Mouse (Mus musculus): ENCODE results near the gene Morc2b. TPM values are rescaled to one million over a fixed set of nuclear protein-coding genes. Genes with fewer than 3 reads are reported as not detected.
A peak's percentile ranks its signal among the peaks of the same experiment; 100 is the strongest.
"Not testable (repeated sequence)": the region's sequence is repeated elsewhere in the genome, so short reads cannot be mapped to it uniquely, and the experiment has no call there.

The Morc2b gene
- polyA plus RNA-seq (2014; fragmentation: Nextera tagmentation; extraction: Ambion mirVana), result not detected in 2 replicates

GRCm38 (mm10) chr17:33139261-33139820, at the start of gene Morc2b:
Gene Morc2b (minus strand): TSS chr17:33139683.
- 78% methylated on average over 18 of the region's 18 CpGs for WGBS
- H3K4me1 ChIP-seq (replicated peaks; ENCODE audit: control insufficient read depth, insufficient read depth, low read length), result no peaks in the 10 kb centered on the region
- no peaks in the 10 kb centered on the region for H3K36me3 ChIP-seq (ENCODE audit: control insufficient read depth, insufficient read depth, low read length)
- H3K27ac ChIP-seq (ENCODE audit: low read depth, low read length), result no peak within 1 kb of the TSS
- no peak for ATAC-seq (replicated peaks; ENCODE audit: low FRiP score)
- no peak within 1 kb of the TSS for H3K9ac ChIP-seq (ENCODE audit: low read length)
- no peak within 1 kb of the TSS for H3K4me2 ChIP-seq (ENCODE audit: low read depth, low read length, severe bottlenecking)
- no peaks in the 10 kb centered on the region for H3K27me3 ChIP-seq (ENCODE audit: control insufficient read depth, insufficient read depth, low read length)
- no peak for DNase-seq (ENCODE audit: low spot score)
- H3K4me3 ChIP-seq (ENCODE audit: low read depth, low read length), result no peak within 1 kb of the TSS
- no peaks in the 10 kb centered on the region; the same call in 1 of the 2 replicates for H3K9me3 ChIP-seq (ENCODE audit: control insufficient read depth, low read length)

- not testable (repeated sequence) for H3K9me3 ChIP-seq (ENCODE audit: control insufficient read depth, low read length); DNase-seq (ENCODE audit: low spot score); H3K4me1 ChIP-seq (replicated peaks; ENCODE audit: control insufficient read depth, insufficient read depth, low read length); H3K4me3 ChIP-seq (ENCODE audit: low read depth, low read length); H3K4me2 ChIP-seq (ENCODE audit: low read depth, low read length, severe bottlenecking); H3K9ac ChIP-seq (ENCODE audit: low read length); ATAC-seq (replicated peaks; ENCODE audit: low FRiP score); H3K36me3 ChIP-seq (ENCODE audit: control insufficient read depth, insufficient read depth, low read length); H3K27ac ChIP-seq (ENCODE audit: low read depth, low read length); H3K27me3 ChIP-seq (ENCODE audit: control insufficient read depth, insufficient read depth, low read length)
- WGBS, result 80% methylated on average over 1 of the region's 1 CpGs
Observed at GRCm38 (mm10) chr17:33168147-33168546, 28.7 kb upstream of the Morc2b start, which contains the start of gene Olfr55. Gene Olfr55 (plus strand): TSS chr17:33168447.

GRCm38 (mm10) chr17:33126257-33126656, 13.2 kb downstream of the Morc2b start:
- H3K27ac ChIP-seq (ENCODE audit: low read depth, low read length), result no peak overlapping the region
- no peaks in the 10 kb centered on the region for H3K27me3 ChIP-seq (ENCODE audit: control insufficient read depth, insufficient read depth, low read length)
- no peaks in the 10 kb centered on the region for H3K9me3 ChIP-seq (ENCODE audit: control insufficient read depth, low read length)
- DNase-seq (ENCODE audit: low spot score), result no peak
- ATAC-seq (replicated peaks; ENCODE audit: low FRiP score), result no peak
- H3K4me1 ChIP-seq (replicated peaks; ENCODE audit: control insufficient read depth, insufficient read depth, low read length), result no peaks in the 10 kb centered on the region
- 59% methylated on average over 2 of the region's 2 CpGs for WGBS
- no peak overlapping the region for H3K4me3 ChIP-seq (ENCODE audit: low read depth, low read length)
- no peak overlapping the region for H3K4me2 ChIP-seq (ENCODE audit: low read depth, low read length, severe bottlenecking)
- no peaks in the 10 kb centered on the region for H3K36me3 ChIP-seq (ENCODE audit: control insufficient read depth, insufficient read depth, low read length)
- H3K9ac ChIP-seq (ENCODE audit: low read length), result no peak overlapping the region

GRCm38 (mm10) chr17:33124546-33124945, 14.9 kb downstream of the Morc2b start:
- H3K4me1 ChIP-seq (replicated peaks; ENCODE audit: control insufficient read depth, insufficient read depth, low read length), result no peaks in the 10 kb centered on the region
- H3K9ac ChIP-seq (ENCODE audit: low read length), result no peak overlapping the region
- ATAC-seq (replicated peaks; ENCODE audit: low FRiP score), result no peak
- H3K36me3 ChIP-seq (ENCODE audit: control insufficient read depth, insufficient read depth, low read length), result no peaks in the 10 kb centered on the region
- no peak for DNase-seq (ENCODE audit: low spot score)
- H3K27ac ChIP-seq (ENCODE audit: low read depth, low read length), result no peak overlapping the region
- no peaks in the 10 kb centered on the region for H3K9me3 ChIP-seq (ENCODE audit: control insufficient read depth, low read length)
- no peak overlapping the region for H3K4me3 ChIP-seq (ENCODE audit: low read depth, low read length)
- H3K27me3 ChIP-seq (ENCODE audit: control insufficient read depth, insufficient read depth, low read length), result no peaks in the 10 kb centered on the region
- H3K4me2 ChIP-seq (ENCODE audit: low read depth, low read length, severe bottlenecking), result no peak overlapping the region

GRCm38 (mm10) chr17:33097396-33097795, 42.1 kb downstream of the Morc2b start:
- Histone ChIP-seq H3K4me2 (ENCODE audit: low read depth, low read length, severe bottlenecking) (no peak overlapping the region), H3K9me3 (ENCODE audit: control insufficient read depth, low read length) (no peaks in the 10 kb centered on the region), H3K27ac (ENCODE audit: low read depth, low read length) (no peak overlapping the region), H3K27me3 (ENCODE audit: control insufficient read depth, insufficient read depth, low read length) (no peaks in the 10 kb centered on the region), H3K36me3 (ENCODE audit: control insufficient read depth, insufficient read depth, low read length) (no peaks in the 10 kb centered on the region; the same call in 1 of the 2 replicates), H3K4me1 (replicated peaks; ENCODE audit: control insufficient read depth, insufficient read depth, low read length) (no peaks in the 10 kb centered on the region), H3K4me3 (ENCODE audit: low read depth, low read length) (no peak overlapping the region), H3K9ac (ENCODE audit: low read length) (no peak overlapping the region)
- 88% methylated on average over 2 of the region's 2 CpGs for WGBS
- ATAC-seq (replicated peaks; ENCODE audit: low FRiP score) (no peak), DNase-seq (ENCODE audit: low spot score) (no peak)

- no peaks in the 10 kb centered on the region for H3K4me1 ChIP-seq (replicated peaks; ENCODE audit: control insufficient read depth, insufficient read depth, low read length)
- peak overlapping the region; percentile 73 for H3K9ac ChIP-seq (ENCODE audit: low read length)
- peak overlapping the region; percentile 47 for H3K4me3 ChIP-seq (ENCODE audit: low read depth, low read length)
- H3K27ac ChIP-seq (ENCODE audit: low read depth, low read length), result peak overlapping the region; percentile 46
- H3K9me3 ChIP-seq (ENCODE audit: control insufficient read depth, low read length), result no peaks in the 10 kb centered on the region
- DNase-seq (ENCODE audit: low spot score) (peak; percentile 76), ATAC-seq (replicated peaks; ENCODE audit: low FRiP score) (peak; percentile 63)
- H3K27me3 ChIP-seq (ENCODE audit: control insufficient read depth, insufficient read depth, low read length), result no peaks in the 10 kb centered on the region
- 4% methylated on average over 31 of the region's 31 CpGs for WGBS
- no peaks in the 10 kb centered on the region; the same call in 1 of the 2 replicates for H3K36me3 ChIP-seq (ENCODE audit: control insufficient read depth, insufficient read depth, low read length)
- H3K4me2 ChIP-seq (ENCODE audit: low read depth, low read length, severe bottlenecking), result peak overlapping the region; percentile 60
Observed at GRCm38 (mm10) chr17:33092391-33093193, 46.9 kb downstream of the Morc2b start.

- 97% methylated on average over 1 of the region's 1 CpGs for WGBS
- DNase-seq (ENCODE audit: low spot score), result no peak
- no peak overlapping the region for H3K4me2 ChIP-seq (ENCODE audit: low read depth, low read length, severe bottlenecking)
Observed at GRCm38 (mm10) chr17:33091630-33092029, 47.9 kb downstream of the Morc2b start.

GRCm38 (mm10) chr17:33089220-33089949, 50.1 kb downstream of the Morc2b start, which contains the start of gene Zfp563:
Gene Zfp563 (plus strand): TSS chr17:33089310.
- Histone ChIP-seq H3K9me3 (ENCODE audit: control insufficient read depth, low read length) (no peaks in the 10 kb centered on the region), H3K36me3 (ENCODE audit: control insufficient read depth, insufficient read depth, low read length) (no peaks in the 10 kb centered on the region), H3K4me3 (ENCODE audit: low read depth, low read length) (peak within 1 kb of the TSS; percentile 57), H3K4me2 (ENCODE audit: low read depth, low read length, severe bottlenecking) (peak within 1 kb of the TSS; percentile 47), H3K9ac (ENCODE audit: low read length) (peak within 1 kb of the TSS; percentile 80), H3K27me3 (ENCODE audit: control insufficient read depth, insufficient read depth, low read length) (no peaks in the 10 kb centered on the region), H3K4me1 (replicated peaks; ENCODE audit: control insufficient read depth, insufficient read depth, low read length) (no peaks in the 10 kb centered on the region), H3K27ac (ENCODE audit: low read depth, low read length) (peak within 1 kb of the TSS; percentile 87)
- ATAC-seq (replicated peaks; ENCODE audit: low FRiP score) (peak; percentile 94), DNase-seq (ENCODE audit: low spot score) (peak; percentile 89)
- WGBS, result 5% methylated on average over 34 of the region's 34 CpGs

More at GRCm38 (mm10) chr17:33091630-33092029, 47.9 kb downstream of the Morc2b start:
- no peak overlapping the region for H3K9ac ChIP-seq (ENCODE audit: low read length)
- H3K4me3 ChIP-seq (ENCODE audit: low read depth, low read length), result no peak overlapping the region
- ATAC-seq (replicated peaks; ENCODE audit: low FRiP score), result no peak
- no peaks in the 10 kb centered on the region for H3K27me3 ChIP-seq (ENCODE audit: control insufficient read depth, insufficient read depth, low read length)
- H3K36me3 ChIP-seq (ENCODE audit: control insufficient read depth, insufficient read depth, low read length), result no peaks in the 10 kb centered on the region; the same call in 1 of the 2 replicates
- no peaks in the 10 kb centered on the region for H3K9me3 ChIP-seq (ENCODE audit: control insufficient read depth, low read length)
- H3K27ac ChIP-seq (ENCODE audit: low read depth, low read length), result no peak overlapping the region
- H3K4me1 ChIP-seq (replicated peaks; ENCODE audit: control insufficient read depth, insufficient read depth, low read length), result no peaks in the 10 kb centered on the region

Measured in forebrain, embryonic 11.5 days (tissue).